Mouse (Mus musculus) testis, adult 2 months (tissue): ENCODE measurements around the gene Kcnh7.

Experiments used
- CTCF ChIP-seq: fragments of 200-500 bp; IDR thresholded peaks from 2 replicates; pipeline ENCODE4 v1.5.1; 2012; ENCODE audit warnings: low read depth, mild to moderate bottlenecking, inconsistent platforms, low read length, moderate library complexity; ENCODE audit not compliant: control insufficient read depth, insufficient read depth, insufficient replicate concordance
- POLR2A ChIP-seq: fragments of 200-500 bp; IDR thresholded peaks from 2 replicates; pipeline ENCODE4 v1.6.1; 2012; ENCODE audit warnings: low read depth, mild to moderate bottlenecking, inconsistent platforms, low read length, moderate library complexity; ENCODE audit not compliant: control insufficient read depth

- TF ChIP-seq CTCF = no peak
- no peak for TF ChIP-seq POLR2A
Observed at GRCm38 (mm10) chr2:63039718-63040117, 144.4 kb downstream of the Kcnh7 start.
